Mouse (Mus musculus) C2C12 (cell line): ENCODE measurements around the gene Acoxl. TPM values are rescaled to one million over a fixed set of nuclear protein-coding genes. Genes with fewer than 3 reads are reported as not detected.

Source experiments
- H3K27me3 ChIP-seq: one replicate; pipeline ENCODE4 v1.6.1; 2011; ENCODE audit not compliant: control insufficient read depth, insufficient read depth, insufficient read length
- H3K36me3 ChIP-seq: one replicate; pipeline ENCODE4 v1.6.1; 2011; ENCODE audit not compliant: control insufficient read depth, insufficient read depth
- H3K4me3 ChIP-seq: one replicate; pipeline ENCODE4 v1.5.1; 2011; ENCODE audit warnings: mild to moderate bottlenecking, control low read depth; ENCODE audit not compliant: poor library complexity, insufficient read depth, severe bottlenecking
- H3K79me2 ChIP-seq: one replicate; pipeline ENCODE4 v1.6.1; 2011; ENCODE audit not compliant: control insufficient read depth, insufficient read depth
- H3K79me3 ChIP-seq: one replicate; pipeline ENCODE4 v1.6.1; 2011; ENCODE audit warnings: low read depth, control low read depth
- H3ac ChIP-seq: one replicate; pipeline ENCODE3; 2011; ENCODE audit warnings: low read depth; ENCODE audit not compliant: control insufficient read depth, insufficient read length
- CEBPB ChIP-seq: IDR thresholded peaks from one replicate; pipeline ENCODE4 v1.6.1; 2011; ENCODE audit warnings: low read depth, mild to moderate bottlenecking, control low read depth, moderate library complexity
- CTCF ChIP-seq: IDR thresholded peaks from one replicate; pipeline ENCODE4 v1.5.1; 2011; ENCODE audit not compliant: control insufficient read depth, insufficient read depth, insufficient read length
- FOSL1 ChIP-seq: IDR thresholded peaks from one replicate; pipeline ENCODE4 v1.8.0; 2011; ENCODE audit warnings: mild to moderate bottlenecking, low read length; ENCODE audit not compliant: poor library complexity, insufficient read depth, severe bottlenecking
- MAX ChIP-seq: IDR thresholded peaks from one replicate; pipeline ENCODE4 v1.6.1; 2011; ENCODE audit warnings: mild to moderate bottlenecking, control low read depth
- MYOD1 ChIP-seq: IDR thresholded peaks from one replicate; pipeline ENCODE4 v1.6.1; 2011; ENCODE audit warnings: low read depth; ENCODE audit not compliant: control insufficient read depth, insufficient read length
- MYOG ChIP-seq: IDR thresholded peaks from one replicate; pipeline ENCODE4 v1.6.1; 2011; ENCODE audit not compliant: control insufficient read depth, insufficient read length; ENCODE audit errors: extremely low read depth
- USF1 ChIP-seq: IDR thresholded peaks from one replicate; pipeline ENCODE4 v1.6.1; 2011; ENCODE audit warnings: low read depth, mild to moderate bottlenecking, control low read depth, moderate library complexity
- polyA plus RNA-seq: library from polyadenylated mRNA; unstranded; fragments of >200 nt; fragmentation: generic; extraction: Trizol; gene quantifications from one replicate; pipeline ENCODE4 v1.2.1, GENCODE M21; 2012; ENCODE audit warnings: missing spikeins

The Acoxl gene
- polyA plus RNA-seq, 1 experiment = not detected

GRCm38 (mm10) chr2:127983981-127984380, 145.3 kb downstream of the Acoxl start:
- Histone ChIP-seq H3K4me3 (no peak overlapping the region), H3K79me2 (no peaks in the 10 kb centered on the region), H3ac (no peak overlapping the region), H3K27me3 (peaks cover 3% of the 10 kb centered on the region), H3K79me3 (no peaks in the 10 kb centered on the region), H3K36me3 (no peaks in the 10 kb centered on the region)
- no peak for TF ChIP-seq FOSL1
- TF ChIP-seq CEBPB = no peak
- TF ChIP-seq MYOD1 = no peak
- TF ChIP-seq CTCF = no peak
- no peak for TF ChIP-seq MAX
- no peak for TF ChIP-seq USF1
- TF ChIP-seq MYOG = no peak

DNA sequence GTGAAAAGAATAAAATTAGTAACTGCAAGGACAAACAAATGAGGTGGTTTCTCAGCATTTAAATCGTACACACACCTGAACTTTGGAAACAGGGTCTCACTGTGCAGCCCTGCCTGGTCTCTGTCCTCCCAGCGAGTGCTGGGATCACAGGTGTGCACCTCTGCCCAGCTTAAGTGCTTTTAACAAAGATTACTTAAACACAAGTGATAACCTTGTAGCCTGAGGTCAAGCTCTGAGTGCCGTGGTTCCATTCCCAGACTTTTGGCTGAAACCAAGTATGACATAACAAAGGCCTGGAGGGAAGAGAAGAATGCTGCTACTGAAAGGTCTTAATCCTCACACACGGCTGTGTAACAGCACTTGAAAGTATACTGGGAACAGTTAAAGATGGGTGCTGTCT, 149.0 kb downstream of the Acoxl start:
- no peaks in the 10 kb centered on the region for H3K79me2 ChIP-seq
- no peak for TF ChIP-seq CEBPB
- TF ChIP-seq CTCF = no peak
- no peak for TF ChIP-seq MYOG
- TF ChIP-seq FOSL1 = no peak
- TF ChIP-seq MYOD1 = no peak
- TF ChIP-seq MAX = no peak
- TF ChIP-seq USF1 = no peak
- no peaks in the 10 kb centered on the region for H3K79me3 ChIP-seq
- no peak overlapping the region for H3K4me3 ChIP-seq
- peaks cover 3% of the 10 kb centered on the region for H3K27me3 ChIP-seq
- H3ac ChIP-seq = no peak overlapping the region
- H3K36me3 ChIP-seq = no peaks in the 10 kb centered on the region

DNA sequence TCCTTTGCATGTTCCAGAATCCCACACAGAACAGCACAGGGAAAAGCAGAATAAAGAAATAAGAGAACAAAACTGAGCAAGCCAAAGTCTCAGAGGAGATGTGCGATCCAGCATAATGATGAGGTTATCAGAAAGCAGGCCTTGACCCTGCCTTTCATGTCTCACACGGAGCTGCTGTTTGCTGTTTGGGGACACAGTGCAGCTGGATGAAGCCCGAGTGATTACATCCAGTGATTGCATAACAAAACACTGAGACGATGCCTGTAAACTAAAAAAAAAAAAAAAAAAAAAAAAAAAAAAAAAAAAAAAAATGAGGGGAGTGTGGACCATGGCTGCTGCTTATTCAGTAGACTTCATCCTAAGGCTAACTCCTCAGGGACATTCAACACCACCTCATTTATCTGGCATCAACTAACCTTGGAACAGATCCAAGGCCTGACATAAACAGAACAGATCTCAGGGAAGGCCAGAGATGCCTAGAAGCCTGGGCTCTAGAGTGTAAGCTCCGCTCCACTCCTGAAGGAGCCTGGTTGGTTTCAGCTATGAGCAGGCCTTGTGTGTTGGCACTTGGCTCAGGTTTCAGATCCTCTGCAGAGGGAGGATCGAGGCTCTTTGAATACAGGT, 152.3 kb downstream of the Acoxl start:
- TF ChIP-seq CTCF (no peak), USF1 (no peak), MYOD1 (no peak), MYOG (no peak), MAX (no peak), FOSL1 (no peak), CEBPB (no peak)
- H3K79me3 ChIP-seq = no peaks in the 10 kb centered on the region
- H3K27me3 ChIP-seq = no peaks in the 10 kb centered on the region
- no peaks in the 10 kb centered on the region for H3K36me3 ChIP-seq
- no peak overlapping the region for H3ac ChIP-seq
- H3K4me3 ChIP-seq = no peak overlapping the region
- no peaks in the 10 kb centered on the region for H3K79me2 ChIP-seq

- no peaks in the 10 kb centered on the region for H3K79me3 ChIP-seq
- no peaks in the 10 kb centered on the region for H3K36me3 ChIP-seq
- TF ChIP-seq MYOG (no peak), CEBPB (no peak), FOSL1 (no peak), USF1 (no peak), CTCF (no peak), MYOD1 (no peak), MAX (no peak)
- H3K27me3 ChIP-seq = no peaks in the 10 kb centered on the region
- no peak overlapping the region for H3ac ChIP-seq
- H3K79me2 ChIP-seq = no peaks in the 10 kb centered on the region
- no peak overlapping the region for H3K4me3 ChIP-seq
Observed at GRCm38 (mm10) chr2:127991656-127992055, 153.0 kb downstream of the Acoxl start.

DNA sequence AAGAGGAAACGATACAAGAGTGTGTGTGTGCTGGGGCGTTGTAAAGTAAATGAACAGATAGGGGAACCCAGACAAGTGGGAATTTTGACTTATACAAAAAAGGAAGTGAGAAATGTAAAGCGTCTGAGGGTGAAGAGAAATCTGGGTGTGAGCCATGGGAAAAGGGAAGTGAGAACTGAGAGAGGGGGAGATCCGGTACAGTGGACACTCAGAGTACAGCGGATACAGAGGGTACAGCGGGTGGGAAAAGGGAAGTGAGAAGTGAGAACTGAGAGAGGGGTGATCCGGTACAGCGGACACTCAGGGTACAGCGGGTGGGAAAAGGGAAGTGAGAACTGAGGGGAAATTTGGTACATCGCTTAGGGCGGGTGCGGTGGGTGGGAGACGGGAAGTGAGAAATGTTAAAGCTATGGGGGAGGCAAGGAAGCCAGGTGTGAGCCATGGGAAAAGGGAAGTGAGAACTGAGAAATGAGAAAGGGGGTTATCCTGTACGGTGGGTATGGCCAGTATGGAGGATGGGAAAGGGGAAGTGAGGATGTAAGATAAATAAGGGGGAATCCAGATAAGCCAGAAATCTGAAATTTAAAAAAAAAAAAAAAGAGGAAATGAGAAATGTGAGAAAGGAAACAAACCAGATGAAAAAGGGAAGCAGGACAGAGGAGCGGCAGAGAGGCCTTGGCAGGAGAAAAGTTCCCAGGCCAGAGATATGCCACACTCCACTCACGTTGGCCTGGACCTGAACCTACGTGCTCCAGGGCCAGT, 170.2 kb downstream of the Acoxl start:
- TF ChIP-seq USF1 (no peak), MAX (no peak)
- Histone ChIP-seq H3K79me3 (no peaks in the 10 kb centered on the region), H3K79me2 (no peaks in the 10 kb centered on the region), H3K4me3 (no peak overlapping the region), H3ac (no peak overlapping the region), H3K36me3 (no peaks in the 10 kb centered on the region), H3K27me3 (peaks cover 3% of the 10 kb centered on the region)

GRCm38 (mm10) chr2:128014613-128015012, 175.9 kb downstream of the Acoxl start:
- no peak for TF ChIP-seq MYOG
- Histone ChIP-seq H3K79me3 (no peaks in the 10 kb centered on the region), H3K79me2 (no peaks in the 10 kb centered on the region), H3K4me3 (no peak overlapping the region), H3K36me3 (no peaks in the 10 kb centered on the region), H3K27me3 (peaks cover 10% of the 10 kb centered on the region), H3ac (no peak overlapping the region)
